Mouse (Mus musculus) cerebellum, adult 2 months (tissue): Measurements from ENCODE around the gene D10Jhu81e. TPM values are rescaled to one million over a fixed set of nuclear protein-coding genes. Genes with fewer than 3 reads are reported as not detected.
A peak's percentile ranks its signal among the peaks of the same experiment; 100 is the strongest.

Experiments
- DNase-seq, 2 experiments: peaks; one replicate each; pipeline ENCODE4 v3.0.0; 2021
- H3K27ac ChIP-seq: fragments of 200-500 bp; 2 replicates; pipeline ENCODE4 v1.5.1; 2012; ENCODE audit warnings: low read length, control low read depth, inconsistent platforms; ENCODE audit not compliant: insufficient read depth
- H3K27me3 ChIP-seq: fragments of 200-500 bp; 2 replicates; pipeline ENCODE4 v1.6.1; 2012; ENCODE audit warnings: inconsistent platforms, mild to moderate bottlenecking, low read length, moderate library complexity; ENCODE audit not compliant: control insufficient read depth, insufficient read depth
- H3K4me1 ChIP-seq: fragments of 200-500 bp; 2 replicates; pipeline ENCODE4 v1.6.1; 2011; ENCODE audit warnings: low read length; ENCODE audit not compliant: control insufficient read depth, insufficient read depth
- H3K4me3 ChIP-seq: fragments of 200-500 bp; replicated peaks from 2 replicates; pipeline ENCODE3; 2011; ENCODE audit warnings: mild to moderate bottlenecking, low read depth, low read length, control low read depth; ENCODE audit not compliant: insufficient read depth
- CTCF ChIP-seq: fragments of 200-500 bp; IDR thresholded peaks from 2 replicates; pipeline ENCODE4 v1.5.1; 2011; ENCODE audit warnings: low read depth, mild to moderate bottlenecking, control low read depth, low read length, moderate library complexity, borderline replicate concordance; ENCODE audit not compliant: insufficient read depth
- POLR2A ChIP-seq: fragments of 200-500 bp; IDR thresholded peaks from 2 replicates; pipeline ENCODE4 v1.6.1; 2011; ENCODE audit warnings: low read length, control low read depth, borderline replicate concordance; ENCODE audit not compliant: insufficient read depth
- WGBS: fragments of 180-500 bp; shearing (Covaris S2); methylation state at CpG from one replicate; pipeline ENCODE4 v1.1.7; 2018; 5-methylcytosine and 5-hydroxymethylcytosine counted together
- polyA plus RNA-seq: library from polyadenylated mRNA; depleted of rRNA; stranded (reverse); fragments of >200 nt; gene quantifications from 2 replicates; pipeline ENCODE4 v1.2.3, GENCODE M21; 2012

The D10Jhu81e gene
- polyA plus RNA-seq, 1 experiment: 172 TPM

- peak overlapping the region; percentile 86 for H3K4me3 ChIP-seq
- H3K4me1 ChIP-seq: peaks cover 51% of the 10 kb centered on the region
- H3K27me3 ChIP-seq: no peaks in the 10 kb centered on the region
- no peak for TF ChIP-seq CTCF
- TF ChIP-seq POLR2A: no peak
- DNase-seq: no peak
- 21% methylated on average over 11 of the region's 11 CpGs for WGBS
- no peak overlapping the region for H3K27ac ChIP-seq
Observed at GRCm38 (mm10) chr10:78168792-78169191, 790 bp downstream of the D10Jhu81e start.

- Histone ChIP-seq H3K4me1 (peaks cover 58% of the 10 kb centered on the region), H3K27ac (no peak overlapping the region), H3K4me3 (no peak overlapping the region), H3K27me3 (no peaks in the 10 kb centered on the region)
- TF ChIP-seq CTCF (no peak), POLR2A (no peak)
- DNase-seq: no peak
Observed at GRCm38 (mm10) chr10:78167775-78168174, 1.8 kb downstream of the D10Jhu81e start.

- Histone ChIP-seq H3K4me1 (peaks cover 58% of the 10 kb centered on the region), H3K4me3 (no peak overlapping the region), H3K27me3 (no peaks in the 10 kb centered on the region), H3K27ac (no peak overlapping the region)
- 7% methylated on average over 7 of the region's 7 CpGs for WGBS
- peak in 1 of 2 experiments; percentile 67 for DNase-seq
- TF ChIP-seq CTCF (no peak), POLR2A (no peak)
Observed at GRCm38 (mm10) chr10:78167333-78167732, 2.2 kb downstream of the D10Jhu81e start.

- 25% methylated on average over 21 of the region's 21 CpGs for WGBS
- Histone ChIP-seq H3K27me3 (no peaks in the 10 kb centered on the region), H3K27ac (peak overlapping the region; percentile 58), H3K4me3 (peak overlapping the region; percentile 38), H3K4me1 (peaks cover 56% of the 10 kb centered on the region)
- TF ChIP-seq POLR2A (no peak), CTCF (no peak)
- peak in 1 of 2 experiments; percentile 55 for DNase-seq
Observed at GRCm38 (mm10) chr10:78165256-78166005, 4.2 kb downstream of the D10Jhu81e start.

GRCm38 (mm10) chr10:78164786-78165185, 4.8 kb downstream of the D10Jhu81e start:
- peaks cover 54% of the 10 kb centered on the region for H3K4me1 ChIP-seq
- no peaks in the 10 kb centered on the region for H3K27me3 ChIP-seq
- WGBS: 10% methylated on average over 12 of the region's 12 CpGs

DNA sequence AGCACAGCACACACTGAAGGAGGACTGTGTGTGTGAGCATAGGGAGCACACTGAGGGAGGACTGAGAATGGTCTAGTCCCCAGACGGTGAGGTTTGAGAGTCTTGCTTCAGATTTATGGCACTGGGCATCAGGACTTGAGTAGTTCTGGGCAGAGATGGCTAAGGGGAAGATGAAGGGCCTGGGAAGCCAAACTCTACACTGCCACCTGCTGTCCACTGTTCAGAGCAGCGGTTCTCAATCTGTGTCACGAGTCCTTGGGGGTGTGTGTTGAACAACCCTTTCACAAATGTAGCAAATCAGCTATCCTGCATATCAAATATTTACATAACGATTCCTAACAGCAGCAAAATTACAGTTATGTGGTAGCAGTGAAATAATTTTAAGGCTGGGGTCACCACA, 5.7 kb downstream of the D10Jhu81e start:
- DNase-seq: peak; percentile 70 to 72

More at GRCm38 (mm10) chr10:78164786-78165185, 4.8 kb downstream of the D10Jhu81e start:
- TF ChIP-seq CTCF: no peak
- no peak for TF ChIP-seq POLR2A
- Histone ChIP-seq H3K27ac (peak overlapping the region; percentile 58), H3K4me3 (peak overlapping the region; percentile 31)
- peak; percentile 83 to 84 for DNase-seq

DNA sequence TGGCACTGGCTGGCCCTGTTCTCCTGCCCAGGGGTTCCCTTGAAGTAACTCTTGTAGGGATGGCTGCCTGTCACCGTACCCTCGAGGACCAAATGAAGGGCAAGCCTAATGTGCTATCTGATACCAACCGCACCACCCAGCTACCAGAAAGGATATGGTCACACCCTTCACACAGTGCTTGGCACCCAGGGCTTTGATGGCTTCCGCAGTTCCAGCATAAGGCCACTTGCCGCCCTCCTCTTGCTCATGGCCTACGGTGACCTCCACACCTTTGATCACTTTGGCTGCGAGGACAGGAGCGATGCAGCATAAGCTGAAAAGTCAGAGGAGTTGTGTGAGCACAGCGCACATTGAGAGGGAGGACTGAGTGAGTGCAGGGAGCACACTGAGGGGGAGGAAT, 6.3 kb downstream of the D10Jhu81e start:
- 91% methylated on average over 9 of the region's 9 CpGs for WGBS
- no peaks in the 10 kb centered on the region for H3K27me3 ChIP-seq
- TF ChIP-seq POLR2A (no peak), CTCF (no peak)
- H3K27ac ChIP-seq: no peak overlapping the region
- no peak overlapping the region for H3K4me3 ChIP-seq
- peaks cover 49% of the 10 kb centered on the region for H3K4me1 ChIP-seq
- no peak for DNase-seq

More for the DNA sequence above, 5.7 kb downstream of the D10Jhu81e start:
- Histone ChIP-seq H3K27ac (no peak overlapping the region), H3K27me3 (no peaks in the 10 kb centered on the region), H3K4me3 (no peak overlapping the region), H3K4me1 (peaks cover 54% of the 10 kb centered on the region)
- 23% methylated on average over 4 of the region's 4 CpGs for WGBS
- TF ChIP-seq CTCF: peak; percentile 79
- no peak for TF ChIP-seq POLR2A

DNA sequence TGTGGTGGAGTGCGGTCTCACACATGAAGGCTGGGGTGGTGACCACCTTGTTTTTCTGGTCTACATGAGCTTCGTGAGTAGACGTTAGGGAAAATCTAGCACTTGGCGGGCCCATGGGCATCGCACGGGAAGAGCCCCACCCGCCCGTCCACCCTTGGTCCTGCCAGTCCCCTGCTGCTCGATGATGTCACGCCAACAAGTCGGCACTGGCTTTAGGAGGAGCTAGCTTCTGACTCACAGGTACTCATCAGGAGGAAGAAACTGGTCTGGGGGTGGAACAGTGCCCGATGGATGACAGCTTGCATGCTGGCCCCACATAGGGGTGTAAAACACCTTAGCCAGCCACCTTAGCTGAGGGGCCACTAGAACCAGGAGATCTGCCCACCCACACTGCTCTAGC, 6.9 kb downstream of the D10Jhu81e start:
- H3K27me3 ChIP-seq: no peaks in the 10 kb centered on the region
- DNase-seq: no peak
- WGBS: 89% methylated on average over 12 of the region's 12 CpGs
- no peak for TF ChIP-seq POLR2A
- peaks cover 47% of the 10 kb centered on the region for H3K4me1 ChIP-seq
- H3K4me3 ChIP-seq: no peak overlapping the region
- H3K27ac ChIP-seq: no peak overlapping the region
